In the genomic region with DNA sequence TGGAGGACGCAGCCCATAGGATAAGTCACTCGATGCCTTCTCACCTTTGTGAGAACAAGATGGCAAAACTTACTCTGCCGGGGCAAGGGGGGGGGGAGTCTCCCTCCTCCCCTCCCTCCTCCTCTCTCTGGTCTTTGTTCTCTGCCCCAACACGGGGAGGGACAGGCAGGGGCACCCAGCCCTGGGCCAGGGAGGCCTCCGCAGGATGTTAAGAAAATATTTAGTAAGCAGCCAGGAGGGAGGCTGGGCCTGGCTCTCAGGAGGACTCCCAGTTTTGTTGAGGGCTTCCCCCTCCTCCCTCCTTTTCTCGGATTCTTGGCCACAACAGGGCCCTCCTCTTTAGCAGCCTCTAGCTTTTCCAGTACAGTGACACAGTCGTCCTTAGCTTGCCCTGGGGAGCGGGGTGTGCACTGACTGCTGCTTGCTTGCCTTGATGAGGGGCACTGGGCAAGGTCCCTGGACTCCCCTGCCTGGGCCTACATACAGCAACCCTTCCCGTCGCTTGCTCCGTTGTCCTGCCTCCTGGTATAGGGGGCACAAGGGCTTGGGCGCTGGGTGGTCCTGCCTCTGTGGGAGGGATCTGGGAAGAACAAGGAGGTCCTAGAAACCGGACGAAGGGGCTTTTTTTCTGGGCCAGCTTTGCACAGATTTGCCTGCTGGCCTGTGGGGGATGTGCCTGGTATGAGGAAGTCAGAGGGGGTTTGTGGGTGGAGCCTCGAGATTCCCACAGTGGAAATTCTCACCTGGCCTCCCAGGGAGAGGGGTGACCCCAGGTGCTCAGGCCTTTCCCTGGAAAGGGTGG, we compare ENCODE assay signal across 8 mouse cellular contexts. TPM values are rescaled to one million over a fixed set of nuclear protein-coding genes. Genes with fewer than 3 reads are reported as not detected.
DNase-seq lines count a peak whose midpoint lies in the region; ATAC-seq and TF ChIP-seq lines count a peak whose summit lies in the region.

No protein-coding gene starts in this region.

- H3K27me3 ChIP-seq in Patski = no peaks in the 10 kb centered on the region
- H3K27me3 ChIP-seq in forebrain, embryonic 15.5 days = no peaks in the 10 kb centered on the region
- no peaks in the 10 kb centered on the region for H3K27me3 ChIP-seq in intestine, postnatal 0 days (replicated peaks; ENCODE audit: control insufficient read depth, insufficient read depth, low read length)
- no peaks in the 10 kb centered on the region for H3K27me3 ChIP-seq in lung, embryonic 14.5 days (ENCODE audit: insufficient read depth, low read length)

- no peak for TF ChIP-seq CTCF in layer of hippocampus, adult 2 months (conservative IDR thresholded peaks at IDR 0.05)
- no peak for TF ChIP-seq CTCF in Patski (IDR thresholded peaks at IDR 0.05)
- 0 out of 2 replicates have a peak, but pooled peaks have one; percentile 11 for TF ChIP-seq CTCF in intestine, postnatal 0 days (IDR thresholded peaks at IDR 0.05; ENCODE audit: low read depth)
- TF ChIP-seq CTCF in lung, embryonic 14.5 days (IDR thresholded peaks at IDR 0.05; ENCODE audit: low read depth) = no peak

- no peak for DNase-seq in layer of hippocampus, adult 2 months (ENCODE audit: low spot score in 2 of 2)
- no peak for DNase-seq in layer of hippocampus, postnatal 25 days (ENCODE audit: extremely low spot score in 1 of 2, low spot score in 1 of 2)
- peak; percentile 77 for DNase-seq in Patski (ENCODE audit: low read depth, low spot score)
- peak; percentile 74 for DNase-seq in lung, embryonic 14.5 days
- DNase-seq in spleen, postnatal 36 days (ENCODE audit: low spot score in 2 of 2) = peak; percentile 61 to 62

- H3K4me1 ChIP-seq in forebrain, embryonic 15.5 days = peaks cover 62% of the 10 kb centered on the region
- peaks cover 23% of the 10 kb centered on the region for H3K4me1 ChIP-seq in intestine, postnatal 0 days (replicated peaks; ENCODE audit: control insufficient read depth, insufficient read depth, low read length)
- H3K4me1 ChIP-seq in lung, embryonic 14.5 days (ENCODE audit: insufficient read depth) = peaks cover 14% of the 10 kb centered on the region

- ATAC-seq in Patski = peak; percentile 0
- no peak for ATAC-seq in forebrain, embryonic 15.5 days (replicated peaks)
- no peak for ATAC-seq in intestine, postnatal 0 days
- no peak for ATAC-seq in lung, embryonic 14.5 days (ENCODE audit: insufficient read depth)
- ATAC-seq in activated CD4-positive, CD25-positive, alpha-beta regulatory T cell, adult 4 months = no peak

- in situ Hi-C loops in Patski (cut with MboI; ENCODE audit: low pct_unique_long_range_greater_than_20kb) = no loop called here

- peak overlapping the region; percentile 94 for H3K4me3 ChIP-seq in layer of hippocampus, adult 2 months
- H3K4me3 ChIP-seq in forebrain, embryonic 15.5 days = peak overlapping the region; percentile 80
- peak overlapping the region; percentile 95 for H3K4me3 ChIP-seq in intestine, postnatal 0 days (ENCODE audit: low read depth, low read length)
- H3K4me3 ChIP-seq in lung, embryonic 14.5 days (ENCODE audit: low read depth, low read length) = peak overlapping the region; percentile 99

- H3K4me2 ChIP-seq in forebrain, embryonic 15.5 days (replicated peaks) = peak overlapping the region; percentile 96
- H3K4me2 ChIP-seq in intestine, postnatal 0 days (replicated peaks; ENCODE audit: low read depth) = peak overlapping the region; percentile 86
- H3K4me2 ChIP-seq in lung, embryonic 14.5 days = peak overlapping the region; percentile 100

- no peaks in the 10 kb centered on the region for H3K9me3 ChIP-seq in forebrain, embryonic 15.5 days
- H3K9me3 ChIP-seq in intestine, postnatal 0 days (ENCODE audit: control insufficient read depth) = no peaks in the 10 kb centered on the region
- no peaks in the 10 kb centered on the region for H3K9me3 ChIP-seq in lung, embryonic 14.5 days (ENCODE audit: low read depth, low read length)

- CTCF ChIA-PET in Patski (lab: Charles Lee) = interaction anchor here (7.0 kb wide), 1 partner anchor 13 kb away, joined by 69 read pairs; a partner anchor contains a TSS

- peaks cover 53% of the 10 kb centered on the region for H3K36me3 ChIP-seq in forebrain, embryonic 15.5 days
- peaks cover 65% of the 10 kb centered on the region for H3K36me3 ChIP-seq in intestine, postnatal 0 days (ENCODE audit: control insufficient read depth, insufficient read depth)
- H3K36me3 ChIP-seq in lung, embryonic 14.5 days (ENCODE audit: insufficient read depth) = peaks cover 75% of the 10 kb centered on the region

- peak overlapping the region; percentile 97 for H3K27ac ChIP-seq in layer of hippocampus, adult 2 months
- H3K27ac ChIP-seq in forebrain, embryonic 15.5 days (replicated peaks) = peak overlapping the region; percentile 100
- peak overlapping the region; percentile 92 for H3K27ac ChIP-seq in intestine, postnatal 0 days (ENCODE audit: low read depth, low read length)
- H3K27ac ChIP-seq in lung, embryonic 14.5 days (ENCODE audit: low read depth) = peak overlapping the region; percentile 100

- 2% methylated on average over 15 of the region's 15 CpGs for WGBS in forebrain, embryonic 15.5 days
- WGBS in intestine, postnatal 0 days = 3% methylated on average over 15 of the region's 15 CpGs
- WGBS in lung, embryonic 14.5 days = 3% methylated on average over 15 of the region's 15 CpGs

- POLR2A ChIA-PET in Patski (lab: Charles Lee) = interaction anchor here (0.8 to 15.5 kb wide), 5 partner anchors 11 to 224 kb away, joined by 3 to 191 read pairs (median 3); a partner anchor contains a TSS

- H3K9ac ChIP-seq in forebrain, embryonic 15.5 days (replicated peaks) = peak overlapping the region; percentile 99
- peak overlapping the region; percentile 74 for H3K9ac ChIP-seq in intestine, postnatal 0 days (ENCODE audit: low read depth, low read length)
- H3K9ac ChIP-seq in lung, embryonic 14.5 days = peak overlapping the region; percentile 99

RNA-seq across cellular contexts. Expression of a gene that starts 4.2 kb away (rescaled TPM):
- total RNA-seq in layer of hippocampus, adult 2 months (2021) = 10 to 100 TPM; 53.1 to 54.5 TPM
- 10 to 100 TPM; 61.4 to 82.4 TPM for total RNA-seq in layer of hippocampus, postnatal 25 days (2021)
- polyA plus RNA-seq in Patski (2021) = 116 TPM
- 33.0 and 34.9 TPM in 2 replicates for polyA plus RNA-seq in forebrain, embryonic 15.5 days (2015; fragmentation: Nextera tagmentation; extraction: Ambion mirVana)
- polyA plus RNA-seq in intestine, postnatal 0 days (2015; fragmentation: Nextera tagmentation; extraction: Ambion mirVana) = 18.1 and 19.5 TPM in 2 replicates
- 32.6 and 34.2 TPM in 2 replicates for polyA plus RNA-seq in lung, embryonic 14.5 days (2014; fragmentation: Nextera tagmentation; extraction: Ambion mirVana)
- 1 to 10 TPM; 7.3 to 9.2 TPM for polyA plus RNA-seq in activated CD4-positive, CD25-positive, alpha-beta regulatory T cell, adult 4 months (2017; shearing (Covaris generic))

RNA-seq across cellular contexts. Expression of a gene that starts 11.6 kb away (rescaled TPM):
- 100 to 1,000 TPM; 331 to 341 TPM for total RNA-seq in layer of hippocampus, adult 2 months (2021)
- total RNA-seq in layer of hippocampus, postnatal 25 days (2021) = 100 to 1,000 TPM; 399 to 401 TPM
- 30.0 TPM for polyA plus RNA-seq in Patski (2021)
- 29.7 and 39.5 TPM in 2 replicates for polyA plus RNA-seq in forebrain, embryonic 15.5 days (2015; fragmentation: Nextera tagmentation; extraction: Ambion mirVana)
- 2.1 and 2.7 TPM in 2 replicates for polyA plus RNA-seq in intestine, postnatal 0 days (2015; fragmentation: Nextera tagmentation; extraction: Ambion mirVana)
- 3.8 and 5.5 TPM in 2 replicates for polyA plus RNA-seq in lung, embryonic 14.5 days (2014; fragmentation: Nextera tagmentation; extraction: Ambion mirVana)
- under 1 TPM; 0.74 to 0.96 TPM for polyA plus RNA-seq in activated CD4-positive, CD25-positive, alpha-beta regulatory T cell, adult 4 months (2017; shearing (Covaris generic))

RNA-seq across cellular contexts. Expression of a gene that starts 13.5 kb away (rescaled TPM):
- 100 to 1,000 TPM in 1 of 2 experiments, 10 to 100 TPM in 1; 88.3 to 103 TPM for total RNA-seq in layer of hippocampus, adult 2 months (2021)
- total RNA-seq in layer of hippocampus, postnatal 25 days (2021) = 10 to 100 TPM; 69.5 to 97.5 TPM
- 62.1 TPM for polyA plus RNA-seq in Patski (2021)
- 350 and 358 TPM in 2 replicates for polyA plus RNA-seq in forebrain, embryonic 15.5 days (2015; fragmentation: Nextera tagmentation; extraction: Ambion mirVana)
- 222 and 228 TPM in 2 replicates for polyA plus RNA-seq in intestine, postnatal 0 days (2015; fragmentation: Nextera tagmentation; extraction: Ambion mirVana)
- polyA plus RNA-seq in lung, embryonic 14.5 days (2014; fragmentation: Nextera tagmentation; extraction: Ambion mirVana) = 71.8 and 71.9 TPM in 2 replicates
- polyA plus RNA-seq in activated CD4-positive, CD25-positive, alpha-beta regulatory T cell, adult 4 months (2017; shearing (Covaris generic)) = 100 to 1,000 TPM; 132 to 177 TPM

RNA-seq across cellular contexts. Expression of a gene that starts 13.8 kb away (rescaled TPM):
- total RNA-seq in layer of hippocampus, adult 2 months (2021) = 100 to 1,000 TPM; 332 to 344 TPM
- total RNA-seq in layer of hippocampus, postnatal 25 days (2021) = 100 to 1,000 TPM; 338 to 391 TPM
- polyA plus RNA-seq in Patski (2021) = 475 TPM
- polyA plus RNA-seq in forebrain, embryonic 15.5 days (2015; fragmentation: Nextera tagmentation; extraction: Ambion mirVana) = 437 and 444 TPM in 2 replicates
- polyA plus RNA-seq in intestine, postnatal 0 days (2015; fragmentation: Nextera tagmentation; extraction: Ambion mirVana) = 1,009 and 1,013 TPM in 2 replicates
- polyA plus RNA-seq in lung, embryonic 14.5 days (2014; fragmentation: Nextera tagmentation; extraction: Ambion mirVana) = 493 and 529 TPM in 2 replicates
- polyA plus RNA-seq in activated CD4-positive, CD25-positive, alpha-beta regulatory T cell, adult 4 months (2017; shearing (Covaris generic)) = 100 to 1,000 TPM; 338 to 428 TPM

RNA-seq across cellular contexts. Expression of a gene that starts 20.5 kb away (rescaled TPM):
- total RNA-seq in layer of hippocampus, adult 2 months (2021) = 1 to 10 TPM; 7.0 to 7.4 TPM
- total RNA-seq in layer of hippocampus, postnatal 25 days (2021) = 1 to 10 TPM; 5.8 to 6.2 TPM
- 7.9 TPM for polyA plus RNA-seq in Patski (2021)
- polyA plus RNA-seq in forebrain, embryonic 15.5 days (2015; fragmentation: Nextera tagmentation; extraction: Ambion mirVana) = 9.7 and 12.7 TPM in 2 replicates
- polyA plus RNA-seq in intestine, postnatal 0 days (2015; fragmentation: Nextera tagmentation; extraction: Ambion mirVana) = 12.7 and 13.9 TPM in 2 replicates
- 8.3 and 9.7 TPM in 2 replicates for polyA plus RNA-seq in lung, embryonic 14.5 days (2014; fragmentation: Nextera tagmentation; extraction: Ambion mirVana)
- polyA plus RNA-seq in activated CD4-positive, CD25-positive, alpha-beta regulatory T cell, adult 4 months (2017; shearing (Covaris generic)) = 10 to 100 TPM; 18.0 to 22.7 TPM

Comparison
In these comparisons a context has a peak if more than half of its experiments do, and no peak if none do; other contexts are left out.
1. DNase-seq: peak in Patski (single experiment), lung, embryonic 14.5 days (single experiment) and spleen, postnatal 36 days (2 of 2); none in layer of hippocampus, adult 2 months (0 of 2) and layer of hippocampus, postnatal 25 days (0 of 2).
2. Peak in every context shown above with its lines, with median percentiles within 50 percentile points of each other: H3K27ac ChIP-seq, H3K4me3 ChIP-seq, H3K4me2 ChIP-seq and H3K9ac ChIP-seq.